ENCODE assay signal across 14 mouse cellular contexts in the genomic region with DNA sequence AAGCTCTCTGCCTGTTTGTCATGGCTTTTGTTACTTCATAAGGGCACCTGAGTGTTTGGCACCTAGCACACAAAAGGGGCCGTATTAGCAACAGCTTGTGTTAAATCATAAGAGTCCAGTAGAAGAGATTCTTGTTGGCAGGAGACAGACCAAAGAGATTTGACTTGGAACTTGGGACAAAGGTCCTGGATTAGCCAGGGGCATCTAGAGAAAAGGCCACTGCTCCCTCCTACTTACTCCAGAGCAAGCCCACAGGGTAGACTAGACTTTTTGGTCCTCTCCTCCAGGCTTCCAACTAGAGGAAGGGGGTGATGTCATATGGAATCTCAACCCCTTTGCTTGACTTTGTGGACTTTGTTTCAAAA. TPM values are rescaled to one million over a fixed set of nuclear protein-coding genes. Genes with fewer than 3 reads are reported as not detected.
DNase-seq lines count a peak whose midpoint lies in the region; ATAC-seq and TF ChIP-seq lines count a peak whose summit lies in the region.
"Had no signal": no experiment of that assay in that cellular context is flagged by ENCODE, and none has a peak within 500 bp of the region (broad histone marks: within the 10 kb centered on the region; RNA-seq: fewer than 3 reads in every experiment).

No protein-coding gene starts in this region.

- no peak overlapping the region for H3K4me2 ChIP-seq in forebrain, embryonic 12.5 days
- no peak overlapping the region for H3K4me2 ChIP-seq in forebrain, embryonic 16.5 days (ENCODE audit: low read length)
- H3K4me2 ChIP-seq in liver, embryonic 12.5 days = no peak overlapping the region
- peak overlapping the region; percentile 87; the same call in 1 of the 2 replicates for H3K4me2 ChIP-seq in neural tube, embryonic 13.5 days
- no peak overlapping the region for H3K4me2 ChIP-seq in neural tube, embryonic 15.5 days
- H3K4me2 ChIP-seq in stomach, postnatal 0 days (replicated peaks; ENCODE audit: low read depth) = peak overlapping the region; percentile 90; the same call in 1 of the 2 replicates
- H3K4me2 ChIP-seq: heart, embryonic 11.5 days had no signal

- H3K36me3 ChIP-seq in forebrain, embryonic 12.5 days (replicated peaks) = peaks cover 29% of the 10 kb centered on the region
- H3K36me3 ChIP-seq in forebrain, embryonic 16.5 days (ENCODE audit: control insufficient read depth, insufficient read depth) = 0 out of 2 replicates have a peak, but pooled peaks cover 2% of the 10 kb centered on the region
- H3K36me3 ChIP-seq in liver, adult 2 months (ENCODE audit: control insufficient read depth, insufficient read depth, low read length) = no peaks in the 10 kb centered on the region
- H3K36me3 ChIP-seq in liver, embryonic 12.5 days = peaks cover 27% of the 10 kb centered on the region
- peaks cover 8% of the 10 kb centered on the region for H3K36me3 ChIP-seq in neural tube, embryonic 13.5 days
- peaks cover 5% of the 10 kb centered on the region; the same call in 1 of the 2 replicates for H3K36me3 ChIP-seq in neural tube, embryonic 15.5 days
- H3K36me3 ChIP-seq in stomach, postnatal 0 days (ENCODE audit: control insufficient read depth, insufficient read depth, low read length) = 0 out of 2 replicates have a peak, but pooled peaks cover 2% of the 10 kb centered on the region

- peaks cover 18% of the 10 kb centered on the region for H3K79me2 ChIP-seq in liver, adult 2 months (ENCODE audit: control insufficient read depth, insufficient read depth, low read length)

- no peak for TF ChIP-seq POLR2A in liver, adult 2 months (IDR thresholded peaks at IDR 0.05; ENCODE audit: extremely low read depth, insufficient read depth, low read length)

- no peak for TF ChIP-seq EP300 in stomach, postnatal 0 days (optimal IDR thresholded peaks at IDR 0.05)

- peaks cover 60% of the 10 kb centered on the region for H3K4me1 ChIP-seq in forebrain, embryonic 12.5 days
- peaks cover 38% of the 10 kb centered on the region for H3K4me1 ChIP-seq in forebrain, embryonic 16.5 days (replicated peaks; ENCODE audit: control insufficient read depth, insufficient read depth, low read length)
- peaks cover 24% of the 10 kb centered on the region for H3K4me1 ChIP-seq in liver, adult 2 months (ENCODE audit: control insufficient read depth, insufficient read depth, low read length)
- peaks cover 73% of the 10 kb centered on the region for H3K4me1 ChIP-seq in liver, embryonic 12.5 days
- H3K4me1 ChIP-seq in neural tube, embryonic 13.5 days (replicated peaks) = peaks cover 67% of the 10 kb centered on the region
- peaks cover 68% of the 10 kb centered on the region for H3K4me1 ChIP-seq in neural tube, embryonic 15.5 days
- peaks cover 23% of the 10 kb centered on the region for H3K4me1 ChIP-seq in stomach, postnatal 0 days (replicated peaks; ENCODE audit: control insufficient read depth, insufficient read depth)

- peaks cover 31% of the 10 kb centered on the region for H3K27me3 ChIP-seq in forebrain, embryonic 12.5 days
- H3K27me3 ChIP-seq in forebrain, embryonic 16.5 days (replicated peaks; ENCODE audit: control insufficient read depth, insufficient read depth, low read length) = peaks cover 11% of the 10 kb centered on the region
- no peaks in the 10 kb centered on the region for H3K27me3 ChIP-seq in liver, adult 2 months (ENCODE audit: control insufficient read depth, insufficient read depth, low read length)
- peaks cover 36% of the 10 kb centered on the region for H3K27me3 ChIP-seq in liver, embryonic 12.5 days (replicated peaks)
- H3K27me3 ChIP-seq in neural tube, embryonic 13.5 days = peaks cover 29% of the 10 kb centered on the region
- peaks cover 26% of the 10 kb centered on the region for H3K27me3 ChIP-seq in neural tube, embryonic 15.5 days (replicated peaks)
- H3K27me3 ChIP-seq in stomach, postnatal 0 days (ENCODE audit: control insufficient read depth, insufficient read depth, low read length) = no peaks in the 10 kb centered on the region
- H3K27me3 ChIP-seq: Patski had no signal

- no peak for TF ChIP-seq CTCF in liver, adult 2 months (IDR thresholded peaks at IDR 0.05; ENCODE audit: low read depth, low read length)
- TF ChIP-seq CTCF in stomach, postnatal 0 days (IDR thresholded peaks at IDR 0.05; ENCODE audit: low read depth) = no peak

- 0 out of 2 replicates have a peak overlapping the region, but pooled peaks have one; percentile 36 for H3K27ac ChIP-seq in forebrain, embryonic 12.5 days
- no peak overlapping the region for H3K27ac ChIP-seq in forebrain, embryonic 16.5 days (ENCODE audit: low read length)
- peak overlapping the region; percentile 80 for H3K27ac ChIP-seq in liver, adult 2 months (replicated peaks; ENCODE audit: insufficient read depth, low read depth, low read length)
- no peak overlapping the region; the same call in 1 of the 2 replicates for H3K27ac ChIP-seq in liver, embryonic 12.5 days
- no peak overlapping the region for H3K27ac ChIP-seq in neural tube, embryonic 13.5 days (replicated peaks)
- no peak overlapping the region for H3K27ac ChIP-seq in neural tube, embryonic 15.5 days (replicated peaks)
- peak overlapping the region; percentile 73 for H3K27ac ChIP-seq in stomach, postnatal 0 days (replicated peaks)
- H3K27ac ChIP-seq: hindbrain, embryonic 10.5 days had no signal

- no peak overlapping the region for H3K4me3 ChIP-seq in forebrain, embryonic 12.5 days (replicated peaks)
- no peak overlapping the region for H3K4me3 ChIP-seq in forebrain, embryonic 16.5 days (replicated peaks; ENCODE audit: low read length)
- H3K4me3 ChIP-seq in liver, adult 2 months (ENCODE audit: insufficient read depth, low read depth, low read length) = no peak overlapping the region
- no peak overlapping the region for H3K4me3 ChIP-seq in liver, embryonic 12.5 days
- H3K4me3 ChIP-seq in neural tube, embryonic 13.5 days = no peak overlapping the region
- H3K4me3 ChIP-seq in neural tube, embryonic 15.5 days (replicated peaks) = no peak overlapping the region
- no peak overlapping the region for H3K4me3 ChIP-seq in stomach, postnatal 0 days (ENCODE audit: low read depth, low read length)
- H3K4me3 ChIP-seq: megakaryocyte, embryonic 14.5 days had no signal

- no peak overlapping the region for H3K9ac ChIP-seq in forebrain, embryonic 12.5 days
- no peak overlapping the region for H3K9ac ChIP-seq in forebrain, embryonic 16.5 days (replicated peaks; ENCODE audit: low read depth, low read length)
- no peak overlapping the region for H3K9ac ChIP-seq in liver, adult 2 months (ENCODE audit: low read depth, low read length)
- no peak overlapping the region for H3K9ac ChIP-seq in liver, embryonic 12.5 days
- no peak overlapping the region for H3K9ac ChIP-seq in neural tube, embryonic 13.5 days
- H3K9ac ChIP-seq in neural tube, embryonic 15.5 days (replicated peaks) = no peak overlapping the region
- no peak overlapping the region for H3K9ac ChIP-seq in stomach, postnatal 0 days (ENCODE audit: low read length)

- 0 out of 2 replicates have a peak, but pooled peaks cover 2% of the 10 kb centered on the region for H3K9me3 ChIP-seq in forebrain, embryonic 12.5 days
- no peaks in the 10 kb centered on the region for H3K9me3 ChIP-seq in forebrain, embryonic 16.5 days (ENCODE audit: control insufficient read depth, low read length)
- H3K9me3 ChIP-seq in liver, embryonic 12.5 days (replicated peaks) = no peaks in the 10 kb centered on the region
- H3K9me3 ChIP-seq in neural tube, embryonic 13.5 days = no peaks in the 10 kb centered on the region
- H3K9me3 ChIP-seq in neural tube, embryonic 15.5 days (replicated peaks) = no peaks in the 10 kb centered on the region
- H3K9me3 ChIP-seq in stomach, postnatal 0 days (ENCODE audit: control insufficient read depth, low read length) = no peaks in the 10 kb centered on the region
- H3K9me3 ChIP-seq: hindbrain, embryonic 10.5 days; megakaryocyte, embryonic 14.5 days had no signal

- WGBS in forebrain, embryonic 12.5 days = 83% methylated on average over 1 of the region's 1 CpGs
- 87% methylated on average over 1 of the region's 1 CpGs for WGBS in forebrain, embryonic 16.5 days
- 53% methylated on average over 1 of the region's 1 CpGs for WGBS in liver, adult 2 months
- 90% methylated on average over 1 of the region's 1 CpGs for WGBS in liver, embryonic 12.5 days (ENCODE audit: insufficient replicate concordance)
- WGBS in neural tube, embryonic 13.5 days = 100% methylated on average over 1 of the region's 1 CpGs
- 86% methylated on average over 1 of the region's 1 CpGs for WGBS in neural tube, embryonic 15.5 days
- 66% methylated on average over 1 of the region's 1 CpGs for WGBS in stomach, postnatal 0 days

- DNase-seq in liver, adult 2 months (ENCODE audit: extremely low read depth, low read depth, low spot score) = peak; percentile 55
- DNase-seq in stomach, postnatal 0 days (ENCODE audit: low spot score) = no peak
- DNase-seq in thymus, adult 18-20 months = no peak
- DNase-seq: cerebellum, adult 18-20 months; gastrocnemius, postnatal 14 days had no signal

- ATAC-seq in forebrain, embryonic 12.5 days (ENCODE audit: low FRiP score) = no peak
- no peak for ATAC-seq in forebrain, embryonic 16.5 days
- ATAC-seq in liver, embryonic 12.5 days = no peak
- ATAC-seq in neural tube, embryonic 13.5 days (ENCODE audit: low read depth) = no peak
- no peak for ATAC-seq in neural tube, embryonic 15.5 days (ENCODE audit: low FRiP score)
- ATAC-seq in stomach, postnatal 0 days (ENCODE audit: low FRiP score, low TSS enrichment) = no peak
- ATAC-seq: Patski had no signal

RNA-seq across cellular contexts. Expression of gene Cenpb, which starts 3.9 kb away (rescaled TPM):
- 15.3 and 16.2 TPM in 2 replicates for polyA plus RNA-seq in forebrain, embryonic 12.5 days (2016; fragmentation: Nextera tagmentation; extraction: Ambion mirVana)
- polyA plus RNA-seq in forebrain, embryonic 16.5 days (2015; fragmentation: Nextera tagmentation; extraction: Ambion mirVana) = 16.0 and 16.9 TPM in 2 replicates
- 27.3 and 27.5 TPM in 2 replicates for total RNA-seq in liver, adult 2 months (2014; rRNA removed)
- 35.2 and 40.5 TPM in 2 replicates for polyA plus RNA-seq in liver, adult 2 months (2012; rRNA removed)
- polyA plus RNA-seq in liver, embryonic 12.5 days (2016; fragmentation: Nextera tagmentation; extraction: Ambion mirVana) = 5.9 and 6.5 TPM in 2 replicates
- polyA plus RNA-seq in neural tube, embryonic 13.5 days (2015; fragmentation: Nextera tagmentation; extraction: Ambion mirVana) = 12.6 and 12.7 TPM in 2 replicates
- polyA plus RNA-seq in neural tube, embryonic 15.5 days (2015; fragmentation: Nextera tagmentation; extraction: Ambion mirVana) = 11.5 and 12.6 TPM in 2 replicates
- polyA plus RNA-seq in stomach, postnatal 0 days (2015; fragmentation: Nextera tagmentation; extraction: Ambion mirVana) = 12.2 and 13.9 TPM in 2 replicates

RNA-seq across cellular contexts. Expression of gene Cdc25b, which starts 10.8 kb away (rescaled TPM):
- polyA plus RNA-seq in forebrain, embryonic 12.5 days (2016; fragmentation: Nextera tagmentation; extraction: Ambion mirVana) = 73.1 and 81.9 TPM in 2 replicates
- polyA plus RNA-seq in forebrain, embryonic 16.5 days (2015; fragmentation: Nextera tagmentation; extraction: Ambion mirVana) = 33.6 and 35.9 TPM in 2 replicates
- 0.94 and 1.0 TPM in 2 replicates for total RNA-seq in liver, adult 2 months (2014; rRNA removed)
- polyA plus RNA-seq in liver, adult 2 months (2012; rRNA removed) = 1.1 and 1.5 TPM in 2 replicates
- polyA plus RNA-seq in liver, embryonic 12.5 days (2016; fragmentation: Nextera tagmentation; extraction: Ambion mirVana) = 172 and 182 TPM in 2 replicates
- 32.5 and 40.3 TPM in 2 replicates for polyA plus RNA-seq in neural tube, embryonic 13.5 days (2015; fragmentation: Nextera tagmentation; extraction: Ambion mirVana)
- 21.0 and 31.3 TPM in 2 replicates for polyA plus RNA-seq in neural tube, embryonic 15.5 days (2015; fragmentation: Nextera tagmentation; extraction: Ambion mirVana)
- 38.7 and 39.5 TPM in 2 replicates for polyA plus RNA-seq in stomach, postnatal 0 days (2015; fragmentation: Nextera tagmentation; extraction: Ambion mirVana)

RNA-seq across cellular contexts. Expression of gene Spef1, which starts 11.2 kb away (rescaled TPM):
- polyA plus RNA-seq in forebrain, embryonic 12.5 days (2016; fragmentation: Nextera tagmentation; extraction: Ambion mirVana) = 10.2 and 12.1 TPM in 2 replicates
- polyA plus RNA-seq in forebrain, embryonic 16.5 days (2015; fragmentation: Nextera tagmentation; extraction: Ambion mirVana) = 11.3 and 12.6 TPM in 2 replicates
- total RNA-seq in liver, adult 2 months (2014; rRNA removed) = 0.37 and 0.81 TPM in 2 replicates
- 0.76 and 0.96 TPM in 2 replicates for polyA plus RNA-seq in liver, adult 2 months (2012; rRNA removed)
- polyA plus RNA-seq in liver, embryonic 12.5 days (2016; fragmentation: Nextera tagmentation; extraction: Ambion mirVana) = 1.0 and 1.1 TPM in 2 replicates
- 6.9 and 7.9 TPM in 2 replicates for polyA plus RNA-seq in neural tube, embryonic 13.5 days (2015; fragmentation: Nextera tagmentation; extraction: Ambion mirVana)
- polyA plus RNA-seq in neural tube, embryonic 15.5 days (2015; fragmentation: Nextera tagmentation; extraction: Ambion mirVana) = 7.6 and 8.0 TPM in 2 replicates
- 2.5 and 2.9 TPM in 2 replicates for polyA plus RNA-seq in stomach, postnatal 0 days (2015; fragmentation: Nextera tagmentation; extraction: Ambion mirVana)

RNA-seq across cellular contexts. Expression of gene 1700037H04Rik, which starts 16.0 kb away (rescaled TPM):
- 104 TPM in 2 replicates for polyA plus RNA-seq in forebrain, embryonic 12.5 days (2016; fragmentation: Nextera tagmentation; extraction: Ambion mirVana)
- 87.5 and 97.1 TPM in 2 replicates for polyA plus RNA-seq in forebrain, embryonic 16.5 days (2015; fragmentation: Nextera tagmentation; extraction: Ambion mirVana)
- 3.4 and 3.6 TPM in 2 replicates for total RNA-seq in liver, adult 2 months (2014; rRNA removed)
- 16.6 and 20.3 TPM in 2 replicates for polyA plus RNA-seq in liver, adult 2 months (2012; rRNA removed)
- 131 and 141 TPM in 2 replicates for polyA plus RNA-seq in liver, embryonic 12.5 days (2016; fragmentation: Nextera tagmentation; extraction: Ambion mirVana)
- polyA plus RNA-seq in neural tube, embryonic 13.5 days (2015; fragmentation: Nextera tagmentation; extraction: Ambion mirVana) = 88.3 and 99.0 TPM in 2 replicates
- polyA plus RNA-seq in neural tube, embryonic 15.5 days (2015; fragmentation: Nextera tagmentation; extraction: Ambion mirVana) = 79.1 and 83.2 TPM in 2 replicates
- 42.6 and 43.6 TPM in 2 replicates for polyA plus RNA-seq in stomach, postnatal 0 days (2015; fragmentation: Nextera tagmentation; extraction: Ambion mirVana)

RNA-seq across cellular contexts. Expression of gene Ap5s1, which starts 31.0 kb away (rescaled TPM):
- polyA plus RNA-seq in forebrain, embryonic 12.5 days (2016; fragmentation: Nextera tagmentation; extraction: Ambion mirVana) = 29.1 and 30.0 TPM in 2 replicates
- polyA plus RNA-seq in forebrain, embryonic 16.5 days (2015; fragmentation: Nextera tagmentation; extraction: Ambion mirVana) = 37.8 and 40.5 TPM in 2 replicates
- total RNA-seq in liver, adult 2 months (2014; rRNA removed) = 12.4 and 15.4 TPM in 2 replicates
- polyA plus RNA-seq in liver, adult 2 months (2012; rRNA removed) = 49.1 and 53.8 TPM in 2 replicates
- polyA plus RNA-seq in liver, embryonic 12.5 days (2016; fragmentation: Nextera tagmentation; extraction: Ambion mirVana) = 16.4 and 17.0 TPM in 2 replicates
- 30.9 and 39.7 TPM in 2 replicates for polyA plus RNA-seq in neural tube, embryonic 13.5 days (2015; fragmentation: Nextera tagmentation; extraction: Ambion mirVana)
- 33.6 and 35.2 TPM in 2 replicates for polyA plus RNA-seq in neural tube, embryonic 15.5 days (2015; fragmentation: Nextera tagmentation; extraction: Ambion mirVana)
- 22.0 and 24.6 TPM in 2 replicates for polyA plus RNA-seq in stomach, postnatal 0 days (2015; fragmentation: Nextera tagmentation; extraction: Ambion mirVana)

Comparison
In these comparisons a context has a peak if more than half of its experiments do, and no peak if none do; other contexts are left out.
1. H3K27ac ChIP-seq: peak in forebrain, embryonic 12.5 days (single experiment), liver, adult 2 months (single experiment) and stomach, postnatal 0 days (single experiment); none in forebrain, embryonic 16.5 days (single experiment), liver, embryonic 12.5 days (single experiment), neural tube, embryonic 13.5 days (single experiment) and neural tube, embryonic 15.5 days (single experiment).
2. H3K4me2 ChIP-seq: peak in neural tube, embryonic 13.5 days (single experiment) and stomach, postnatal 0 days (single experiment); none in forebrain, embryonic 12.5 days (single experiment), forebrain, embryonic 16.5 days (single experiment), liver, embryonic 12.5 days (single experiment) and neural tube, embryonic 15.5 days (single experiment).